Mouse (Mus musculus) hematopoietic stem cell, adult 5-6 weeks (primary cell): ENCODE measurements around the gene Tldc1. TPM values are rescaled to one million over a fixed set of nuclear protein-coding genes. Genes with fewer than 3 reads are reported as not detected.

Source experiments
- ATAC-seq, 2 experiments: fragments of 125-278 bp in 1 of 2; replicated peaks in 1 of 2; 2 replicates each; pipeline ENCODE4 v1.8.0; 2016 to 2017; ENCODE audit warnings: inconsistent platforms in 2 of 2, mild to moderate bottlenecking in 2 of 2, moderate number of reproducible peaks in 2 of 2, low read depth in 1 of 2, moderate TSS enrichment in 1 of 2; ENCODE audit not compliant: low FRiP score in 2 of 2, poor library complexity in 2 of 2, severe bottlenecking in 2 of 2, insufficient read depth in 1 of 2, low TSS enrichment in 1 of 2
- total RNA-seq: library from RNA; stranded (forward); fragments of 172-1452, 232-1000 nt; gene quantifications from 2 replicates; pipeline ENCODE4 v1.2.3, GENCODE M21; 2017

Gene Tldc1
- total RNA-seq, 1 experiment from 2014 or later = 7.9 TPM

DNA sequence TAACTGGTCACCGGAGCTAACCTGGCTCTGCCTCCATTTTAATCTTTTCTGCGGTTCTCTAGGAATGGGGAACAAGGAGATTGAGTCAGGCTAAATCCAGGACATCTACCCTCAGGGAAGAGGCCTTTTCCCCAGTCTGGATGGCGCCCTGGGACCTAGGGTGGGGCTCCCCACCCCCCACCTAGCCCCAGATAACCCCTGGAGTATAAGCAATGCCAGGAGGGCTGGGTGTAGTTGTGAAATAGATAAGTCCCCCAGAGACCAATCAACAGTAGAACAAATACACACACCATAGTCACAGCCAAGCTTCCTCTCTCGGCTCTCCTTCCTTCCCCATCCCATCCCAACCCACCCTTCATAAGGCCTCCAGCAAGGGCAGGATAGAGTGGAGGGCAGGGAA is 29.5 kb upstream of the Tldc1 start:
- no peak for ATAC-seq

DNA sequence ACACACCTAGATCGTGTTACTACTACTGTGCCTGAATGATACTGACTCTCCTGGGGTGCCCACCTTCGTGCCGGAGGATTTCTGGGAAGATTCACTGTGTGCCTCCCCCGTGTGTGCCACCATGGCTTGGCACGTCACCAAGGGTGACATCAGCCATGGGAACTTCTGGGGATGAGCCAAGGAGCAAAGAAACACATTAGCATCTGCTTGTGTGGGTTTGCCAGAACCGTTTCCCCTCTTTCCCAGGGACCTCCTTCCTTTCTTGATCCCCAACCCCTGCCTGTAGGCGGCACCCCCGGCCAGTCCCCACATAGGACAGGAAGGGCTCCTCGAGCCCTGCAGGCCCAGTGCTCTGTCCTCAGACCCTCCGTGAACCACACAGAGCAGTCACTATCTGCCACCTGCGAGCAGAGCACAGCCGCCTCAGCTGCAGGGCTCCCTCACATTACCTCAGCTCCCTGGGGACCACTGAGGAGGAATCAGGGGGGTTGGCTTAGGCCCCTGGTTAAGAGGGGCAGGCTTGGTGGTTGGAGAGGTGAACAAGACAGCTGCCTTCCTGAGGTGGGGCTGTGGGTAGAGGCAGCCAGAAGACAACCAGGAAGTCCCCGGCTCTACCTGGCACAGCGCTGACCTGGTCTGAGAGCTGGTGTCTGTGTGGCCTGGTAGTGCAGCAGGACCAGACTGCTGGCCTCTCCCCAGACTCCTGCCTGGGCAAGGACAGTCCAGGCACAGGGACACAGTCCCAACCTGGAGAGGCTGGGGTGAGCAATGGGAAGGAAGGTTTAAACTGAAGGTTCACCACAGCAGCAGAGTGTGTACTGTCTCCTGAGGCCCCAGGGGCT is 28.4 kb upstream of the Tldc1 start:
- peak; percentile 17 to 33; a peak in 2 of 4 replicates for ATAC-seq

DNA sequence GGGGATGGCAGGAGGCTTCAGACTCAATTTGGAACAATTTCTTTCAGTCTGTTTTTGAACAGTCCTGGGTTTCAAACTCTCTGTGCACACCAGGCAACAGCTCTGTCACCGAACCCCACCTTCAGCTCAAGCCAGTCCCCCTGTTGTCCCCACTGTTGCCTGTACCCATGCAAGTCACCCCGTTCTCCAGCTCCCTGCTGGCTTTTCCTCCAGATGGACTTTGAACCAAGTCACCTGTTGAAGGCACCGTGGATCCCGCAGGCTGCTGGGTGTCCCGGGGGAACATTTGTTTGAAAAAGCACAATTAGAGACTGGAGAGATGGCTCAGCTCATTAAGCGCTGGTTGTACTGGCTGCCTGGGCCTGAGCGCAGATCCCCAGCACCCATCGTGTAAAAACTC is 27.1 kb upstream of the Tldc1 start:
- ATAC-seq = no peak

DNA sequence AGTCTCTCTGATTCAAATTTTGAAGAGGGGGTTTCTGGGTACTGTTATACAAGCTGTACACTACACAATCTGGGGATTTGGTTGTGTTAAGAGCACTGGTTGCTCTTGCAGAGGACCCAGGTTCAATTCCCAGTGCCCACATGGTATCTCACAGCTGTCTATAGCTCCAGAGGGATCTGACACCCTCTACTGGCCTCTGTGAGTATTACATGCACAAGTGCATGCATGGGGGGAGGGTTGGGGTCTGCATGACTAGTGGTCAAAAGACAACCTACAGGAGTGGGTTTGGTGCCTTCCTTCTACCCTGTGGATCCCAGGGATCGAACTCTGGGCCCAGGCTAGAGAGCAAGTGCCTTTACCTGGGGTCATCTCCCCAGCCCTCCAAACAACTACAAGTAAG is 24.4 kb upstream of the Tldc1 start:
- ATAC-seq = no peak

DNA sequence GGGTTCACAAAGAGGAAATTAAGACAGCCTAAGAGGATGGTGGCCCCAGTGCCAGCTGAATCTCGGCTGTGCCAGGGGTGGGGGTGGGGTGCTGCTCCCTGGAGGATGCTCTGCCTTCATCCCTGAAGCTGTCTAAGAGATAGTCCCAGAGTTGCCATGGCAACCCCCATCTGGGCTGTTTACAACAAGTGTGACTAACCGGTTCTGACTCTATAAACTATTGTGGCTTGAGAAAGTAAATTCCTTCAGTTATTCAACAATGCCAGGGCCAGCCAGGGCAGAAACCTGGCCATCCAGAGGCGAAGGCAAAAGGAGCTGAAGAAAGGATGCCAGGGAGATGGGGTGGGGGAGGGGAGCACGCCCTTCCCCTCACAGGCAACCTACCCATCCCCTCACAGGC is 23.0 kb upstream of the Tldc1 start:
- no peak for ATAC-seq

DNA sequence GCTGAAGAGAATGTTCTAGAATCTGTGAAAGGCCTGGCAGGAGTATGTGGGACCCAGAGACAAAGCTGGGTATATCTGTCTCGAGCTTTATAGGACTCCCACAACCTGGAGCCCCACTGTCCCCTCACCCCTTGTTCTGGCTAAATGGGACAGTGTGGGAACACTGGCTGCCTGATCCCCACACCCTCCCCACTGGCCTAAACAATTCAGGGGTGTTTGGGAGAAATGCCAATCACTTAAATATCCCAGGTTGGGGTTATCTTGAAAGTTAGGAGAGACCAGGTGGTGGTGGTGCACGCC is 20.7 kb upstream of the Tldc1 start:
- no peak for ATAC-seq

DNA sequence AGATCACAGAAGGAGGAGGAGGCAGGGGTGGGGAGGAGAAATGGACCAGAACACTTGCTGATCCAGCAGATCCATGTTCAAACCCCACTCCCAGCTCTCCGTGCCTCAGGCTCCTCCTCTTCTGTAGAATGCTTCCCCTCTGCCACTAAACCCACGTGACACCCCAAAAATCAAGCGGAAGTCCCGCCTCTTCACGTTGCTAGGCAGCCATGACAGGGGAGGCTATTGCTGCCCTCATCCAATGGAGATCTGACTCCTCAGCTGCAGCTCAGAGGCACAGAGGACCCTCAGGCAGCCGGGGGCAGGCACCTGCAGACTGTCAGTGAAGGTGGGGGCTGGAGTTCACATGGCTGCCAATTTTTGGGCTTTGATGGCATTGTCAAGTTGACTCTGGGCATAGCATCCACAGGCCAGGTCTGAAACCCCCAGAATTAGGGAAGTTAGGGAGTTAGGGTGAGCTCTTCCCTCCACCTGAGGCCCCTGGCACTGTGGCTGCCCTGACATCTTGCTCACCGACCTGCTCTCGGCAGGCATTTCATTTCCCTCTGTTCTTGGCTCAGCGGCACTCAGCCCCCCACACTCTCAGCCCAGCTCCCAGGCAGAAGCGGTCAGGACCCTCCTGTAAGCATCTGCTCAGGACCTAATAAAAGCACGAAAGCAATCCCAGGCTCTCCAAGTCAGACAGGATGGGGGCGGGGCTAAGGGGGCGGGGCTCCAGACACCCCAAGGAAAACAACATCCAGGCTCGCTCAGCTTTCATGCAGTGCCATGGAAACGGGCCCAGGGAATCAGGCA is 20.2 kb upstream of the Tldc1 start:
- peak; percentile 73 to 77 for ATAC-seq

DNA sequence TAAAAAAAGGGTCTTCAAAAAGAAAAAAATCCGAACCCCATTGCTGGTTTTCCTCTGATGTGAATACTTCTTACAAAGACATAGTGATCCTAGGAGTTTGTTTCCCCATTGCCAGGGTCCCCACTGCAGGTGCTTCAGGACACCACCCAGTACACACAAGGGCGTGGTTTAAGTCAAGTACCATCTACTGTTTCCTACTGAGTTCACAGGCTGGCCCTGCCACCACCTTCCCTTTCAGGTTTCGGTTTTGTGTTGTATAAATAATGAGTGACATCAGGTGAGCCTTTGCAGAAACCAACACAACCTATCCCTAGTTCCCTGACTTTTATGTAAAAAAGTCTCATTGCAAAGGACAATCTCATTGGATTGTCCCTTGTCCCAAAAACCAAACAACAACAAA is 17.4 kb upstream of the Tldc1 start:
- ATAC-seq = no peak

DNA sequence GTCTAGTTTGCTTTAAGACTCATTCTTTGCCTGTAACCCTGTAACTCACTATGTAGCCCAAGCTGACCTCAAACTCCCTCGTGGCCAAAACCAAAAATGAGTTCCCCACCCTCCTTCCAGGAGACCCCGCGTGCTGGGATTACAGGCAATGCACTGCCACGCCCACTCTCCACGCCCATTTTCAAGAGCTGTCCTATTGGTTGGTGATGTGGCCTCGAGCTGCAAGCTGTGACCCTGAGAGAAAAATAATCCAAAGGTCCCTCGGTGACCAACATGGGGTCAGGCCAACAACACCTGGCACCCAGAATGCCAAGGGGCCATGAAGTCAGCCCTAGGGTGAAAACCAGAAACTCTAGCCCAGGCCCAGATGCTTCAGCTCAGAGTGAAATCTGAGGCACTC is 16.5 kb upstream of the Tldc1 start:
- no peak for ATAC-seq

DNA sequence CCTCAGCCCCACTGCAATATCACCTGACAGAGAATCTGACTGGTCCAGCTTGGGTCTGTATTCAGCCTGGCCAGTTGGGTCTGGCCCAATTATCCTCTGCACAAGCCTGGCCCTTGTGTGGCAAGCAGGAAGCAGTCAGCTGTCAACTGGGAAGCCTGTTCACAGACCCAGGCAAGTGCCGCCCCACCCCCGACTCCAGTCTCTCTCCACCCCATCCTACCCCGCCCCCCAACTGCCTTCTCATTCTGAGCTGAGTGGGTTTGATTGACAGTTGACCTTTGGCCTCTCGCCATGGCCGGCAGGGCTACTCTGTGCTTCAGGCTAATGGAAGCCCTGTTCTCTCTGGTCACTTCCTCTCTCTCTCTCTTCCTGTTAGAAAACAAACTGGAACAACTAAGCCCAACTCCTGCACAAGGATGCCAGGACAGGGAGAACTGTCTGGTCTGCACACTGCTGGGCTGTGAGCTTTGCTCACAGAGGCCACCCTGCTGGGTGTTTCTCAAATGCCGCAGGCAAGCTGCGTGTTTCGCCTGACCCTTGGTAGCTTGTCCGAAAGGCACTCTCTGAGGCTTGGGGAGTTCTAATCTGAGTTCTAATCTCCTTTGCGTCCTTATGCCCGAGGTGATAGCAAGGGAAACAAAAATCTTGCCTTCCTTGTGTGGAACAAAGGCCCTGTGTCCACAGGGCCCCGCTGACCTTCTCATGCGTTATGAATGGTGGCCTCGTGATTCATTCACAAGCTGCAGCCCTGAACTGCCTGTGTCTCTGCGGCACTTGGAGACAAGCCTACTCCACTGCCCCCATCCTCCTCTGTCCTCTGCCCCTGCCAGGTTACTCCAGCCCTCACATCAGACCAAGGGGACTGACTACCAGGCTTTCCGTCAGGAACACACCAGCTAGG is 13.8 kb upstream of the Tldc1 start:
- no peak; a peak in 1 of 4 replicates for ATAC-seq

DNA sequence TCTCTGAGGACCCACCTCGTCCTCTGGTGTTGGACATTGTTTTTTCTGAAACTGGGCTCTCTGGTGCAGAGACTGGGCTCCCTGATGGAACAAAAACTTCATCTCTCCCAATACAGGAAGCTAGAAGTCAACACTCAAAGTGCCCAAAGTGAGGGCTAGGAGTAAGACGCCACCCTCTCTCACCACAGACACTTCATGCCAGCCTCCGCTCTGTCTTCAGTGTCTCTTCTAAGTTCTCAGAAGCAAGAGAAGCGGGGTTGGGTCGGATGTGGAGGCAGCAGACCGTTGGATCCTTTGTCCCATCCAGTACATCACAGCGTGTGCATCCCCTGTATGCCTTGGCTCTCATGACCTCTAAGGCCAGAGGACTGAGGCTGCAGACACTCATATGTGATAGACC is 11.4 kb upstream of the Tldc1 start:
- no peak for ATAC-seq

DNA sequence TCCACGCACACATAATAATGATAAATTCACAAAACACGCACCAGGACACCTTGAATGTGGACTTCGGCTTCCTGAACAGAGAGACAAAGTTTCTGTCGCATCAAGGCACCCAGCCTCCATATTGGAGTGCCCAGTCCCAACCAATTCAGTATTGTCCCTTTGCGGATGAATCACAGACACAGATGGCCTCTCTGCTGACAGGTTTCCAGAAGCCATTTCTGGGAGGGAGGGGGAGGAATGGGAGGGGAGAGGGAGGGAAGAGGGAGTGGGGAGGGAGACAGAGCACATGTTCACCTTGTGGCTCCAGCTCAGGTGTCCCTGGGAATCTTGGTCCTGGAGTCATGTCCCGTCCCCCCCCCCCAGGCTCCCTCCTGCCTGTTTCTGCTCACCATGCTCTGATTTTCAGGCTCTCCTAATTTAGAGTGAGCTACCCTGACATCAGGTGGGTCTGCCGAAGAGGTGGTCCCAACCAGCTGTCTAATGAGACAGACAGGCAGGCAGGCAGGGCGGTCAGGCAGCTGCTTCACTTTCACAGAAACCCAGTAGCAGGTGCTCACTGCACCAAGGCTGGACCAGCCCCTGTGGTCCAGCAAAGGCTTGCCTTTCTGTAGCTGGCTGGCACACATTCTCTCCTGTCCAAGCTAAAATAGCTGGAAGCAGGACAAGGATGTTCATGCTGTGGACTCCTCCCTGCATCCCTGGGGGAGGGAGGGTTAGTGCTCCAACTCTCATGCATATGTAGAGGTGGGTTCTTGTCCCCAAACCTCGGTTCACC is 10.6 kb upstream of the Tldc1 start:
- ATAC-seq = no peak

DNA sequence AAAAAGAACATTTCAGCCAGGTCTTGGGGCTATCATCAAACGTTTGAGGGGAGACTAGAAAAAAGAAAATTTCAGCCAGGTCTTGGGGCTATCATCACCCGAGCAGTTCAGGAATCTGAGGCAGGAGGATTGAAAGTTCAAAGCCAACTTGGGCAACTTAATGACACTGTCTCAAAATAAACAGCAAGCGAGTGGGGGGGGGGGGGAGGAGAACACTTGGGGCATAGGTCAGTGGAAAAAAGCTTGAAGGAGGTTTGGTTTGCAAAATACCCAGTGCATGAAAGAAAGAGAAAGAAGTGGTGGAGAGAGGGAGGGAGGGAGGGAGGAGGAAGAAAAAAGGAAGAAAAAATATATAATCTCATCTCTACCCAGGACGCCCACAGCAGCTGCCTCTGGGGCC is 9.1 kb upstream of the Tldc1 start:
- ATAC-seq = no peak

DNA sequence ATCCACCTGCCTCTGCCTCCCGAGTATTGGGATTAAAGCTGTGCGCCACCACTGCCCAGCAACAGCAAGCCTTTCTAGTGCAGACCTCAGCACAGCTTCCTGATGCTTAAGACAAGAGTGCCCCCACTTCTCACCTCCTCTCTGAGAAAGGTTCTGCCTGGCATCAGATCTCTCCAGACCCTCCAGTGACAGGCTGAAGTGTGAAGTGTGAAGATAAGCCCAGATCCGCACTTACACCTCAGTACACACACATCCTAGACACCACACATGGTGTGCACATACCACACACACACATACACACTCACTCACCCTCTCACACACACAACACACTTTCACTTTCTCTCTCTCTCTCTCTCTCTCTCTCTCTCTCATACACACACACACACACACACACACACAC is 8.7 kb upstream of the Tldc1 start:
- ATAC-seq = no peak

DNA sequence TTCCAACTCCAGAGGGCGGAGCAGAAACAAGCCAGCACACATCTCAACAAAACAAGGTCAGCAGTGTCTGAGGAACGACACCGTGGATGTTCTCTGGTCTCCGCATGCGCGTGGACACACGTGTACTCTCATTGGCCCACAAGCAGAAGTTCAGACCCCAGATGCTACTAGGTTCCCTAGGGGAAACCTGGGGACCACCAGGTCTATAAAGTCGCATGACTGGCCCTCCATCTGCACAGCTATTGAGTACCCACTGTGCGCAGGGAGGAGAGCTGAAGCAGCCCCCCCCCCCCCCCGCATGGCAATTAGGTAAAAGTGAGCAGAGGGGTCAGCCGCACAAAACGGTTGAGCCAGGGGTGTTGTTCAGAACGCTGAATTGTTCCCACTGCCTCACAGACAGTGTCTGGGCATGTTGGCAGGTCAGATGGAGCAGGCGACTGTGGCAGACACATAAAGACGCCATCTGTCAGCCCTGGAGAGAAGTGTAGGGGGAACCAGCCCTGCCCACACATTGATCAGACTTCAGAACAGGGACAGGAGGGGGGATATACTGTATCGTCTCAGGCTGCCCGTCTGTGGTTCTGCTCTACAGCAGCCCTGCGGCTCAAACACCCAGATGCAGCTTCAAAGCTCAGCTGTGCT is 7.7 kb upstream of the Tldc1 start:
- no peak for ATAC-seq

DNA sequence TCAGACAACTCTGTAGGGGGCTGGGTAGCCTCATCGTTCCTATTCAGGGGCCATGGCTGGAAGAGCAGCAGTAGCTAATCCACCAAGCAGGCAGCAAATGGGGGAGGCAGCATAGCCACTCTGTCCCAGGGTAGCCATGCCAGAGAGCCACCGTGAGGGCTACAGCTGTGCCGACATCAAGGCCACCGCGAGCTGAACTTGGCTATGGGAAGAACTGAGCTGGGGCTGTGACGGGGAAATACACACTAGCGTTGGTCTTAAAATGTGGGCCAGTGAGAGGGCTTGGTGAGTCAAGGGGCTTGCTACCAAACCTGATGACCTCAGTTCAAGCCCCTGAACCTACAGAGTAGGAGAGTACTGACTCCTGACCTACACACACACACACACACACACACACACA is 6.5 kb upstream of the Tldc1 start:
- no peak for ATAC-seq

DNA sequence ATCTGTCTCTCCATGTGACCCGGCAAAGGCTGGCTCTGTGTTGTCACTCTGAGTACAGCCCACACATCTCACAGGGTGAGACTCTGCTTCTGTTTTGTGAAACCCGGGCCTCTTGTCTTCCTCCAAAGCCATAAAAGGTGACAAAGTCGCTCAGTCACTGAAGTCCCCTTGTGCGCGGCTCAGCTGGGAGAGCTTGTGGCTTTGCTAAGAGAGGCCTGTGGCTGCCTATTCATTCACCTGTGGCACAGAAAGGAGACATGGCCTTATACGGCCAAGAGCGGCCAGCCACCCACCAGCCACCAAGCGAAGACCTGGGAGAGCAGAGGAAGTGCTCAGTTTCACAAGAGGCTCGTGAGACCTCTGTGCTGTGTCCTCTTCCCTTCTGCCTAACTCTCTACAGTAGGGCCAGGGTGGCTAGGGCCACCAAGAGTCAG is 5.9 kb upstream of the Tldc1 start:
- peak; percentile 35 to 54 for ATAC-seq
